Mouse (Mus musculus): ENCODE measurements around the gene Lrrc7. TPM values are rescaled to one million over a fixed set of nuclear protein-coding genes. Genes with fewer than 3 reads are reported as not detected.
A peak's percentile ranks its signal among the peaks of the same experiment; 100 is the strongest.

Gene Lrrc7
- total and polyA plus RNA-seq, 3 experiments = 0.07 TPM; not detected in 2

GRCm38 (mm10) chr3:158036329-158036988 lies 525.6 kb downstream of the Lrrc7 start, which contains the start of the genes Srsf11 and Lrrc40 (continued):
- 0 out of 2 replicates have a peak, but pooled peaks have one; percentile 87 for TF ChIP-seq E2F4 (IDR thresholded peaks at IDR 0.05; ENCODE audit: insufficient replicate concordance, low read depth, low read length)
- TF ChIP-seq MEF2A (IDR thresholded peaks at IDR 0.05; ENCODE audit: borderline replicate concordance, low read depth, low read length) = peak; percentile 86
- no peak for TF ChIP-seq ZC3H11A (IDR thresholded peaks at IDR 0.05; ENCODE audit: low read depth, low read length)
- peak; percentile 90 for TF ChIP-seq MYC (IDR thresholded peaks at IDR 0.05; ENCODE audit: low read depth, low read length)
- TF ChIP-seq SMC3 (IDR thresholded peaks at IDR 0.05; ENCODE audit: low read depth, low read length) = no peak
- no peak for TF ChIP-seq PAX5 (IDR thresholded peaks at IDR 0.05; ENCODE audit: low read length)
- TF ChIP-seq GABPA (IDR thresholded peaks at IDR 0.05; ENCODE audit: insufficient replicate concordance, low read depth, low read length) = peak; percentile 97

DNA sequence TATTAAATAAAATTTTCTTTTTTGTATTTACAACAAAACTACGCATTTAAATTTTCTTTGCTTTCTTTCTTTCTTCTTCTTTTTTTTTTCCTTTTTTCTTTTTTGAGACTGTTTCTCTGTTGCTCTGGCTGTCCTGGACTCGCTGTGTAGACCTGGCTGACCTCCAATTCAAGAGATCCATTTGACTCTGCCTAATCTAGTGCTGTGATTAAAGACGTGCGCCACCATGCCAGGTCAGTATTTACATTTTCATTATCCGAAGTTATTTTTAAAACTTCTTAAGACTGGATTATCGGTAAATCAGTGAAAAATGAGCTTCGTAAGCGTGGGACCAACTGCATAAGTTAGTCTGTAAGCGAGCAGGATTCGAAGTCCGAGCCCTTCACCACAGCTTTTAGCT lies 526.2 kb downstream of the Lrrc7 start:
- Histone ChIP-seq H3K27me3 (replicated peaks) (no peaks in the 10 kb centered on the region), H3K9ac (ENCODE audit: insufficient read depth, low read depth) (peak overlapping the region; percentile 84), H3K36me3 (replicated peaks in 1 of 2; ENCODE audit: control insufficient read depth in 1 of 2, insufficient read depth in 1 of 2, low read length in 1 of 2) (peaks cover 0 to 24% of the 10 kb centered on the region in 2 experiments), H3K4me3 (replicated peaks in 1 of 3; ENCODE audit: low read depth in 2 of 3, low read length in 2 of 3, poor library complexity in 1 of 3) (peak overlapping the region; percentile 78 to 96 (median 87)), H3K27ac (ENCODE audit: insufficient read depth, low read depth) (peak overlapping the region; percentile 81), H3K79me2 (replicated peaks; ENCODE audit: control insufficient read depth, extremely low read depth, insufficient read depth, poor library complexity, severe bottlenecking) (peaks cover 83% of the 10 kb centered on the region), H3K4me2 (ENCODE audit: insufficient read depth, low read depth, poor library complexity, severe bottlenecking) (peak overlapping the region; percentile 93), H3K9me3 (replicated peaks; ENCODE audit: low read length) (no peaks in the 10 kb centered on the region), H3K4me1 (ENCODE audit: control insufficient read depth in 1 of 2, insufficient read depth in 2 of 2) (peaks cover 4 to 68% of the 10 kb centered on the region in 2 experiments)
- no peak for DNase-seq (ENCODE audit: extremely low read depth)
- in situ Hi-C loops (cut with MboI; ENCODE audit: low pct_ligation_motif_present, low pct_unique_long_range_greater_than_20kb, low sequenced_read_pairs) = no loop called here
- no peak for TF ChIP-seq POLR2A (IDR thresholded peaks at IDR 0.05; ENCODE audit: low read depth, low read length)
- no peak for TF ChIP-seq USF2 (conservative IDR thresholded peaks at IDR 0.05; ENCODE audit: low read depth, low read length)
- peak; percentile 93 for TF ChIP-seq CHD1 (IDR thresholded peaks at IDR 0.05; ENCODE audit: low read depth, low read length)
- TF ChIP-seq CHD2 (IDR thresholded peaks at IDR 0.05; ENCODE audit: low read length) = no peak
- dilution Hi-C loops (cut with MboI; ENCODE audit: extremely low pct_ligation_motif_present, extremely low pct_unique_long_range_greater_than_20kb, low sequenced_read_pairs) = no loop called here

Measured in CH12.LX (cell line).